Mouse (Mus musculus) E14TG2a.4 (cell line): ENCODE data around the gene Wdr63.

ENCODE experiments used
- CTCF ChIP-seq: conservative IDR thresholded peaks from 2 replicates; pipeline ENCODE4 v1.5.1; 2014; ENCODE audit warnings: low read length
- NANOG ChIP-seq: IDR thresholded peaks from 2 replicates; pipeline ENCODE4 v1.6.1; 2014; ENCODE audit warnings: borderline replicate concordance, low read length, mixed read lengths
- POU5F1 ChIP-seq: IDR thresholded peaks from 2 replicates; pipeline ENCODE4 v1.6.1; 2014; ENCODE audit warnings: low read length, borderline replicate concordance

DNA sequence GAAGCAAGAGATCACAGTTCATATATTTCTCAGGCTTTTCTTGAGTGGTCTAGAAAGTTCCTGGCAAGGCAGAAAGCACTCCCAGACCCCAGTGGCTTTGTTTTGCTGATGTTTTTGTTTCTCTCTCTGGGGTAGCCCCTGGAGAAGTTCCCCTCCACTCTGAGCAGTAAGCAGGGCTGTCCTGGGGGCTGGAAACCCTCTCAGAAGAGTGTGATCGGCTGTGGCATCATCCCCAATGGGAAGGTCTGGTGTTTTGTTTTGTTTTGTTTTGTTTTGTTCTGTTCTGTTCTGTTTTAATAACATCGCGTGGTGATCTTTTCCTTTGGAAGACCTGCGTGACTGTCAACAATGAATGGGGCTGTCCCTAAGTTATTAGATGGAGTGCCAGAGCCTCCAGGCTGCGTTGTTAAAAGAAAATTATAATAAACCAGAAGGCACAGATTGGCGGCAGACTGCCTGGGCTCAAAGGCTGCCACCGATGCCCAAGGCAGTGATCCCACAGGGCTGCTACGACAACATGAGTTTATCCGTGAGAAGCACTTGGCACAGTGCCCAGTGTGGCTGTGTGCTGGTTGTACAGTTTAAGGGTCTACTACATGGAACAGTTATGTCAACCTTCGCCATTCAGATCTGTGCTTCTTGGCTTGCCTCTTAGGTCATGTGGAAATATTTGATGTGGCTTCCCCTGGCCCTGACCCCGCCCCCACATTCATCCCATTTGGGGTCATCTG lies 56.5 kb downstream of the Wdr63 start:
- no peak for TF ChIP-seq CTCF
- no peak for TF ChIP-seq NANOG
- TF ChIP-seq POU5F1 = no peak
